Mouse (Mus musculus): ENCODE data around the gene Fcgr3.
"Not testable (repeated sequence)": the region's sequence is repeated elsewhere in the genome, so short reads cannot be mapped to it uniquely, and the experiment has no call there.

The Fcgr3 gene

GRCm38 (mm10) chr1:171085718-171086117 lies 21.0 kb upstream of the Fcgr3 start:
- no peak for DNase-seq (ENCODE audit: low spot score in 2 of 2)

- not testable (repeated sequence) for DNase-seq (ENCODE audit: low spot score in 2 of 2)
Measured at GRCm38 (mm10) chr1:171081512-171082231, 16.9 kb upstream of the Fcgr3 start.

- DNase-seq (ENCODE audit: low spot score in 2 of 2): not testable (repeated sequence)
Measured at GRCm38 (mm10) chr1:171079825-171080224, 15.1 kb upstream of the Fcgr3 start.

- DNase-seq (ENCODE audit: low spot score in 2 of 2): not testable (repeated sequence)
Measured at GRCm38 (mm10) chr1:171079345-171079744, 14.6 kb upstream of the Fcgr3 start.

- DNase-seq (ENCODE audit: low spot score in 2 of 2): not testable (repeated sequence)
Measured at GRCm38 (mm10) chr1:171078419-171078818, 13.7 kb upstream of the Fcgr3 start.

GRCm38 (mm10) chr1:171077955-171078354 lies 13.2 kb upstream of the Fcgr3 start:
- peak; percentile 24 to 49 for DNase-seq (ENCODE audit: low spot score in 2 of 2)

GRCm38 (mm10) chr1:171077192-171077591 lies 12.5 kb upstream of the Fcgr3 start:
- not testable (repeated sequence) for DNase-seq (ENCODE audit: low spot score in 2 of 2)

GRCm38 (mm10) chr1:171076176-171076575 lies 11.4 kb upstream of the Fcgr3 start:
- DNase-seq (ENCODE audit: low spot score in 2 of 2): not testable (repeated sequence)

GRCm38 (mm10) chr1:171074283-171074682 lies 9.5 kb upstream of the Fcgr3 start:
- peak in 1 of 2 experiments; percentile 22 for DNase-seq (ENCODE audit: low spot score in 2 of 2)

- not testable (repeated sequence) for DNase-seq (ENCODE audit: low spot score in 2 of 2)
Measured at GRCm38 (mm10) chr1:171072217-171072616, 7.5 kb upstream of the Fcgr3 start.

GRCm38 (mm10) chr1:171071726-171072125 lies 7.0 kb upstream of the Fcgr3 start:
- DNase-seq (ENCODE audit: low spot score in 2 of 2): not testable (repeated sequence)

- DNase-seq (ENCODE audit: low spot score in 2 of 2): not testable (repeated sequence)
Measured at GRCm38 (mm10) chr1:171070879-171071278, 6.1 kb upstream of the Fcgr3 start.

- peak; percentile 27 to 34 for DNase-seq (ENCODE audit: low spot score in 2 of 2)
Measured at GRCm38 (mm10) chr1:171069508-171069907, 4.8 kb upstream of the Fcgr3 start.

GRCm38 (mm10) chr1:171067928-171068327 lies 3.2 kb upstream of the Fcgr3 start:
- not testable (repeated sequence) for DNase-seq (ENCODE audit: low spot score in 2 of 2)

GRCm38 (mm10) chr1:171066583-171066982 lies 1.8 kb upstream of the Fcgr3 start:
- DNase-seq (ENCODE audit: low spot score in 2 of 2): not testable (repeated sequence)

GRCm38 (mm10) chr1:171065768-171066167 lies 1.0 kb upstream of the Fcgr3 start:
- peak; percentile 63 to 72 for DNase-seq (ENCODE audit: low spot score in 2 of 2)

- DNase-seq (ENCODE audit: low spot score in 2 of 2): peak; percentile 67 to 76
Measured at GRCm38 (mm10) chr1:171065243-171065587, 480 bp upstream of the Fcgr3 start.

GRCm38 (mm10) chr1:171063569-171064490 lies 905 bp downstream of the Fcgr3 start:
- DNase-seq (ENCODE audit: low spot score in 2 of 2): peak; percentile 66 to 67

GRCm38 (mm10) chr1:171061566-171061965 lies 3.2 kb downstream of the Fcgr3 start:
- no peak for DNase-seq (ENCODE audit: low spot score in 2 of 2)

GRCm38 (mm10) chr1:171060392-171060791 lies 4.3 kb downstream of the Fcgr3 start:
- DNase-seq (ENCODE audit: low spot score in 2 of 2): no peak

- no peak for DNase-seq (ENCODE audit: low spot score in 2 of 2)
Measured at GRCm38 (mm10) chr1:171059203-171059602, 5.5 kb downstream of the Fcgr3 start.

- DNase-seq (ENCODE audit: low spot score in 2 of 2): no peak
Measured at GRCm38 (mm10) chr1:171057253-171057652, 7.5 kb downstream of the Fcgr3 start.

GRCm38 (mm10) chr1:171053305-171053704 lies 11.4 kb downstream of the Fcgr3 start:
- no peak for DNase-seq (ENCODE audit: low spot score in 2 of 2)
